Mouse (Mus musculus): ENCODE data around the gene Cdca4. TPM values are rescaled to one million over a fixed set of nuclear protein-coding genes. Genes with fewer than 3 reads are reported as not detected.

Gene Cdca4
- polyA plus RNA-seq, 1 experiment from 2014 or later, result 10.7 TPM

DNA sequence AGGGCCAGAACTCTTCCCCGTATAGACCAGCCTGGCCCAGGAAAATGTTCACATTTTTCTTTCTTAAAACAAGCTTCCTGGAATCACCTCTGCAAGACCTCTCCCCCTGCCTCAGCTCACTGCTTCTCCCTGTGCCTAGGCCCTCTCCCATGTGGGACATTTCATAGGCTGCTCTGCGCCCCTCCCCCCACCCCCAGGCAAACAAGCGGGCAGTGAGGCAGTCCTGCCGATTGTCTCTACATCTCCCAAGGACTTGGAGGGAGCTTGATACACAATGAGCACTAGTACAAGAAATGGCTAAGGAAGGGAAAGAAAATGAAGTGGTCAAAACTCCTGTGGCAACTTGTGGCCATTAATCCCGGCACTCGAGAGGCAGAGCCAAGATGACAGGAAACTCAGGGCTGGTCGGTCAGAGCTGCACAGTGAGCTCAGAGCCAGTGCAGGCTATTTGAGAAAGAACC is 34.8 kb downstream of the Cdca4 start:
- Histone ChIP-seq H3K36me3 (ENCODE audit: inconsistent target) (no peaks in the 10 kb centered on the region), H3K27ac (peak overlapping the region; percentile 80), H3K4me3 (ENCODE audit: inconsistent target) (peak overlapping the region; percentile 49), H3K79me2 (ENCODE audit: inconsistent target) (peaks cover 49% of the 10 kb centered on the region)
- 86% methylated on average over 7 of the region's 7 CpGs for WGBS (ENCODE audit: missing documents)

- H3K79me2 ChIP-seq (ENCODE audit: inconsistent target), result peaks cover 49% of the 10 kb centered on the region
- no peaks in the 10 kb centered on the region for H3K36me3 ChIP-seq (ENCODE audit: inconsistent target)
- peak overlapping the region; percentile 49 for H3K4me3 ChIP-seq (ENCODE audit: inconsistent target)
- 82% methylated on average over 12 of the region's 13 CpGs for WGBS (ENCODE audit: missing documents)
- peak overlapping the region; percentile 80 for H3K27ac ChIP-seq
These were observed 35.4 kb downstream of the Cdca4 start for GRCm38 (mm10) chr12:112793601-112794355.

- Histone ChIP-seq H3K79me2 (ENCODE audit: inconsistent target) (peaks cover 49% of the 10 kb centered on the region), H3K4me3 (ENCODE audit: inconsistent target) (no peak overlapping the region), H3K36me3 (ENCODE audit: inconsistent target) (peaks cover 19% of the 10 kb centered on the region), H3K27ac (no peak overlapping the region)
- WGBS (ENCODE audit: missing documents), result 83% methylated on average over 8 of the region's 8 CpGs
These were observed 38.2 kb downstream of the Cdca4 start for GRCm38 (mm10) chr12:112791026-112791425.

GRCm38 (mm10) chr12:112774481-112774880 is 54.7 kb downstream of the Cdca4 start:
- WGBS (ENCODE audit: missing documents), result 95% methylated on average over 10 of the region's 10 CpGs

DNA sequence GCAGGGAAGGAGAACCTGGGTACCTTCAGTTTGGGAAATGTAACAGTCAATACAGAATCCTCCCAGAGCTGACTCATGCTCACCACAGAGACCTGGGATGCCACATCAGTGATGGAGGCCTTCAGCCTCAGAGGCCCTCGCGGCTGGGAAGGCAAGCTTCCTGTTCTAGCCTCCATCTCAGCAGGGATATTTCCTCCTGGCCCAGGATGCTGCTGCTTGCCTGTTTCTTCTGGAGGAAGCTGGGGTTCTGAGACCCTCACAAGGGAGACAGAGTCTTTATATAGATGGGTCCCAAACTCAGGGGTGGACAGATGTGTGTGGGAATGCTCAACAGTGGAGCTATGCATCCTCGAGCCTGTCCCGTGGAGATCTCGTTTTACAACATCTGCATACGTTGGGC is 55.2 kb downstream of the Cdca4 start:
- H3K27ac ChIP-seq, result no peak overlapping the region
- H3K4me3 ChIP-seq (ENCODE audit: inconsistent target), result no peak overlapping the region
- 0 out of 2 replicates have a peak, but pooled peaks cover 3% of the 10 kb centered on the region for H3K36me3 ChIP-seq (ENCODE audit: inconsistent target)
- no peaks in the 10 kb centered on the region for H3K79me2 ChIP-seq (ENCODE audit: inconsistent target)
- 68% methylated on average over 6 of the region's 6 CpGs for WGBS (ENCODE audit: missing documents)

More at GRCm38 (mm10) chr12:112774481-112774880, 54.7 kb downstream of the Cdca4 start:
- no peaks in the 10 kb centered on the region for H3K79me2 ChIP-seq (ENCODE audit: inconsistent target)
- no peaks in the 10 kb centered on the region for H3K36me3 ChIP-seq (ENCODE audit: inconsistent target)
- H3K4me3 ChIP-seq (ENCODE audit: inconsistent target), result no peak overlapping the region
- H3K27ac ChIP-seq, result no peak overlapping the region

- peaks cover 10% of the 10 kb centered on the region; the same call in 1 of the 2 replicates for H3K36me3 ChIP-seq (ENCODE audit: inconsistent target)
- H3K79me2 ChIP-seq (ENCODE audit: inconsistent target), result no peaks in the 10 kb centered on the region
- no peak overlapping the region for H3K27ac ChIP-seq
- 91% methylated on average over 9 of the region's 9 CpGs for WGBS (ENCODE audit: missing documents)
- H3K4me3 ChIP-seq (ENCODE audit: inconsistent target), result no peak overlapping the region
These were observed 55.9 kb downstream of the Cdca4 start for GRCm38 (mm10) chr12:112773366-112773765.

DNA sequence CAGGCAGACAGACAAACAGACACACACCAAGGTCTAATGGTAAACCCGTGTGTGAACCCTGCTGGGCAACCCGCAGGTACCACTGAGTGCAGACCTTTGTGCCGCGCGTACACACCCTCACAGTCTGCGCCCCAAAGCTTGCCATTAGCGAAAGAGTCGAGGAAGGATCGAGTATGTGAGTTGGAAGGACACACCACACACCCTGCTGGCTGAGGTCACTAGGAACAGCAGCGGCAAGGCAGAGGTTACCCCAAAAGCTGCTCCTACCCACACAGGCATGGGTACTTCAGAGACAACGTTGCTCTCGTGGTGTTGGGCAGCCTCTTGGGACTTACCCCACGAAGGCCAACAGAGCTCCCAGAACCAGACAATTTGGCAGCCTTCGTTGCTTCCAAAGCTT is 56.9 kb downstream of the Cdca4 start:
- Histone ChIP-seq H3K79me2 (ENCODE audit: inconsistent target) (no peaks in the 10 kb centered on the region), H3K36me3 (ENCODE audit: inconsistent target) (peaks cover 20% of the 10 kb centered on the region), H3K4me3 (ENCODE audit: inconsistent target) (no peak overlapping the region), H3K27ac (no peak overlapping the region)
- WGBS (ENCODE audit: missing documents), result 90% methylated on average over 14 of the region's 14 CpGs

GRCm38 (mm10) chr12:112770396-112770795 is 58.8 kb downstream of the Cdca4 start:
- Histone ChIP-seq H3K36me3 (ENCODE audit: inconsistent target) (peaks cover 38% of the 10 kb centered on the region), H3K79me2 (ENCODE audit: inconsistent target) (0 out of 2 replicates have a peak, but pooled peaks cover 2% of the 10 kb centered on the region), H3K4me3 (ENCODE audit: inconsistent target) (no peak overlapping the region), H3K27ac (no peak overlapping the region)
- WGBS (ENCODE audit: missing documents), result 85% methylated on average over 4 of the region's 4 CpGs

Other genes with a start within 250 kb of the Cdca4 start
- gene Inf2, start 240.6 kb downstream of the Cdca4 start, polyA plus RNA-seq (2018), result 6.8 to 20.9 TPM (median 9.4 TPM) in 3 replicates
- 33.0 to 157 TPM (median 71.6 TPM) in 3 replicates for gene Adssl1, start 209.4 kb downstream of the Cdca4 start, polyA plus RNA-seq (2018)
- 5.6 to 43.8 TPM (median 19.5 TPM) in 3 replicates for gene Siva1, start 184.7 kb downstream of the Cdca4 start, polyA plus RNA-seq (2018)
- 174 to 203 TPM (median 184 TPM) in 3 replicates for gene Akt1, start 154.5 kb downstream of the Cdca4 start, polyA plus RNA-seq (2018)
- gene Zbtb42, start 150.6 kb downstream of the Cdca4 start, polyA plus RNA-seq (2018), result 3.2 to 4.7 TPM (median 3.5 TPM) in 3 replicates
- gene Cep170b, start 109.0 kb downstream of the Cdca4 start, polyA plus RNA-seq (2018), result 3.1 to 9.1 TPM (median 4.7 TPM) in 3 replicates
- gene Pld4, start 68.8 kb downstream of the Cdca4 start, polyA plus RNA-seq (2018), result 131 to 514 TPM (median 230 TPM) in 3 replicates
- 41.7 to 78.3 TPM (median 63.2 TPM) in 3 replicates for gene Ahnak2, start 26.8 kb downstream of the Cdca4 start, polyA plus RNA-seq (2018)
- gene Clba1, start 20.5 kb downstream of the Cdca4 start, polyA plus RNA-seq (2018), result 1.9 to 4.4 TPM (median 4.2 TPM) in 3 replicates
- gene Gpr132, start 38.8 kb upstream of the Cdca4 start, polyA plus RNA-seq (2018), result 1.7 to 5.8 TPM (median 2.0 TPM) in 3 replicates
- 0.14 to 0.42 TPM (median 0.26 TPM) in 3 replicates for gene Jag2, start 100.4 kb upstream of the Cdca4 start, polyA plus RNA-seq (2018)
- 5.3 to 15.2 TPM (median 11.4 TPM) in 3 replicates for gene Nudt14, start 112.7 kb upstream of the Cdca4 start, polyA plus RNA-seq (2018)
- 5.3 to 10.9 TPM (median 9.7 TPM) in 3 replicates for gene Btbd6, start 147.1 kb upstream of the Cdca4 start, polyA plus RNA-seq (2018)
- 15.4 to 26.6 TPM (median 18.3 TPM) in 3 replicates for gene Brf1, start 171.3 kb upstream of the Cdca4 start, polyA plus RNA-seq (2018)
- gene Pacs2, start 185.1 kb upstream of the Cdca4 start, polyA plus RNA-seq (2018), result 42.2 to 56.7 TPM (median 54.3 TPM) in 3 replicates
- not detected in 3 replicates for gene Tex22, start 245.1 kb upstream of the Cdca4 start, polyA plus RNA-seq (2018)